In the genomic region with DNA sequence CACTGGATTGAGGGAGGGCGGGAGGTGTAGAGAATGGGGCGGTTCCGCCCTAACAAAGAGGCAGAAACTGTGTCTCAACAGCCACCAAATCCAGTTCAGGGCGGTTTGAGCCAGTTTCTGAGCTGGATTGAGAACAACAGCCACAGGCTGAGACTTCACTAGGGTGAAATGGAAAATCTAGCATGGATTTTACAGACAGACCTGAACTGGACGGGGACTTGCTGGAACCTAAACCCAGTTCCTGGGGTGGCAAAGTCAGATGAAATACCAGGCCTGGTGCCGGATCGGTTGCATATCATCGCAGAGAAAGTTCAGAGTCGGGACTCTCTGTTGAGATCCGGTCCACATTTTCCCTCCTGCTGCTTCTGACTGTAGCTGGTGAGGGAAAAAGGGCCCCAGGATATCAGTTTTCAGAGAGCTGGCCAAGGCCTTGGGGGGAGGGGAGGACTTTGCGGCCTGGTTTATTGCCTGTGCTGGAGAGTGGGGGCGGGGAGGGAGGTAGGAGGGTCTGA, we compare ENCODE assay signal across 8 mouse cellular contexts. TPM values are rescaled to one million over a fixed set of nuclear protein-coding genes. Genes with fewer than 3 reads are reported as not detected.
DNase-seq lines count a peak whose midpoint lies in the region; ATAC-seq and TF ChIP-seq lines count a peak whose summit lies in the region.

No protein-coding gene starts in this region.

- DNase-seq in adipocyte (ENCODE audit: low spot score), result peak; percentile 85
- DNase-seq in gastrocnemius, adult 2 months, result peak; percentile 93
- peak; percentile 76 for DNase-seq in left cerebral cortex, adult 18-20 months (ENCODE audit: low spot score in 2 of 2)
- peak; percentile 95 to 96 for DNase-seq in lung, postnatal 4 days
- DNase-seq in retina, postnatal 7 days (ENCODE audit: low read depth, low spot score), result peak; percentile 95
- DNase-seq in urinary bladder, adult 18-20 months (ENCODE audit: low spot score in 2 of 2), result peak; percentile 87 to 90

- TF ChIP-seq CTCF in cortical plate, adult 2 months (IDR thresholded peaks at IDR 0.05; ENCODE audit: extremely low read depth, insufficient read depth, low read length), result no peak
- TF ChIP-seq CTCF in gastrocnemius, adult 2 months (IDR thresholded peaks at IDR 0.05), result no peak

- no peaks in the 10 kb centered on the region for H3K9me3 ChIP-seq in hindbrain, embryonic 16.5 days (ENCODE audit: control insufficient read depth, low read length)

- intact Hi-C loops in gastrocnemius, adult 2 months (cut with DNase I), result loop anchor here (1.0 kb wide), 2 partner anchors 64 to 87 kb away; no protein-coding TSS in a partner anchor

- no peaks in the 10 kb centered on the region for H3K27me3 ChIP-seq in hindbrain, embryonic 16.5 days (replicated peaks; ENCODE audit: control insufficient read depth, insufficient read depth, low read length)

- H3K9ac ChIP-seq in hindbrain, embryonic 16.5 days (ENCODE audit: low read depth, low read length), result no peak overlapping the region

- H3K36me3 ChIP-seq in hindbrain, embryonic 16.5 days (ENCODE audit: control insufficient read depth, insufficient read depth, low read length), result no peaks in the 10 kb centered on the region

- 2% methylated on average over 12 of the region's 12 CpGs for WGBS in hindbrain, embryonic 16.5 days

- peak; percentile 92 for ATAC-seq in hindbrain, embryonic 16.5 days

- TF ChIP-seq POLR2A in cortical plate, adult 2 months (IDR thresholded peaks at IDR 0.05; ENCODE audit: extremely low read depth, insufficient read depth, low read length), result no peak

- peak overlapping the region; percentile 65; the same call in 1 of the 2 replicates for H3K27ac ChIP-seq in cortical plate, adult 2 months (ENCODE audit: insufficient read depth, low read length)
- H3K27ac ChIP-seq in gastrocnemius, adult 2 months, result peak overlapping the region; percentile 91
- H3K27ac ChIP-seq in hindbrain, embryonic 16.5 days (ENCODE audit: low read depth, low read length), result peak overlapping the region; percentile 89

- no peak overlapping the region for H3K4me3 ChIP-seq in cortical plate, adult 2 months (ENCODE audit: insufficient read depth, low read length)
- H3K4me3 ChIP-seq in gastrocnemius, adult 2 months, result peak overlapping the region; percentile 6; the same call in 1 of the 2 replicates
- no peak overlapping the region for H3K4me3 ChIP-seq in hindbrain, embryonic 16.5 days (ENCODE audit: low read length)

- H3K4me1 ChIP-seq in cortical plate, adult 2 months (ENCODE audit: control insufficient read depth, insufficient read depth, low read length), result peaks cover 2% of the 10 kb centered on the region; the same call in 1 of the 2 replicates
- H3K4me1 ChIP-seq in hindbrain, embryonic 16.5 days (ENCODE audit: control insufficient read depth, insufficient read depth, low read depth, low read length), result peaks cover 18% of the 10 kb centered on the region

- H3K4me2 ChIP-seq in hindbrain, embryonic 16.5 days (ENCODE audit: low read length), result no peak overlapping the region

RNA-seq across cellular contexts. Expression of a gene that starts 37.5 kb away (rescaled TPM):
- polyA plus RNA-seq in cortical plate, adult 2 months (2012; rRNA removed), result 39.5 and 47.4 TPM in 2 replicates
- total RNA-seq in gastrocnemius, adult 2 months (2021), result 10 to 100 TPM; 43.4 to 46.9 TPM
- polyA plus RNA-seq in hindbrain, embryonic 16.5 days (2015; fragmentation: Nextera tagmentation; extraction: Ambion mirVana), result 30.4 and 33.9 TPM in 2 replicates
- 100 to 1,000 TPM in 1 of 2 experiments, 10 to 100 TPM in 1; 94.9 to 124 TPM for total RNA-seq in left cerebral cortex, adult 18-20 months (2021)

RNA-seq across cellular contexts. Expression of a gene that starts 53.1 kb away (rescaled TPM):
- polyA plus RNA-seq in cortical plate, adult 2 months (2012; rRNA removed), result not detected in 2 replicates
- not detected for total RNA-seq in gastrocnemius, adult 2 months (2021)
- polyA plus RNA-seq in hindbrain, embryonic 16.5 days (2015; fragmentation: Nextera tagmentation; extraction: Ambion mirVana), result not detected in 2 replicates
- not detected for total RNA-seq in left cerebral cortex, adult 18-20 months (2021)
